Mouse (Mus musculus) G1E-ER4 (cell line): ENCODE data around the gene Rnf182. TPM values are rescaled to one million over a fixed set of nuclear protein-coding genes. Genes with fewer than 3 reads are reported as not detected.

Source experiments
- GATA1 ChIP-seq: IDR thresholded peaks from one replicate; pipeline ENCODE4 v1.8.0; 2012; ENCODE audit warnings: low read length, inconsistent platforms
- polyA plus RNA-seq: library from polyadenylated mRNA; stranded (reverse); fragments of >175 nt; gene quantifications from 2 replicates; pipeline ENCODE4 v1.2.3, GENCODE M21; 2012

The Rnf182 gene
- polyA plus RNA-seq, 1 experiment: not detected

DNA sequence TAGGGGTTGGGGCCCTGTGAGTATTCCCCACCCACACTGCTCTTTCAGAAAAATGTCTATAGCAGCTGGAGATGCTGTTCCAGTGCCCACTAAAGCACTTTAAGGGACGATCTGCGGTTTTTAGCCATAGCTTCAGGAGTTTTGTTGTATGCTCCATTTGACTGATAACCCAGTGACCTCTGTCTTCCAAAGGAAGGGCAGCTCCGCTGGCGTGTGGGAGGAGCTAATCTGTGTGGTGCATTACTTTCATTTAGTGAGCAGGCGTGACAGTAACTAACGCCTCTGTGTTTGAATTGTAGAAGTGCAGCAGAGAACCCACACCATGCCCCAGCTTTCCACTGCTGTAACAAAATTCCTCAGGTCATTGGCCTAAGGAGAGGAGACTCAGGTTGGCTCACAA, 38.6 kb downstream of the Rnf182 start:
- no peak for TF ChIP-seq GATA1

- TF ChIP-seq GATA1: no peak
Observed at GRCm38 (mm10) chr13:43663225-43663624, 47.7 kb downstream of the Rnf182 start.

DNA sequence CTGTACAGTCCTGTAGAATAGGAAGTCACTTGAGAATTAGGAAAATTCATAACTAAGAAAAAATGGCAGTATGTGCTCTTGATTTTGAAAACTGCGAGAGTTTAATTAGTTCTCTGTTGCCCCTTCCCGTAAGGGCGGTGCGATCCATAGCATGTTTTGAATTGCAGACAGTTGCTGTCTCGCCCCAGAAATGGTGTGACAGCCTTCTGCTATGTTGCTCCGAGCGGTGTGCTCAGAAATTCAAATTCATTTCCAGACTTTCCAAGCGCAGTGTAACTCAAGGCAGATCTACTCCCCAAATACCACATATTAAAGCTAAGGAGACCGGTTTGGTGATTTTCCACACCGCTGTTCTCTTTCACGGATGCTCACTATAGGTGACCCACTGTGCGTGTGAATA, 50.6 kb downstream of the Rnf182 start:
- TF ChIP-seq GATA1: no peak

DNA sequence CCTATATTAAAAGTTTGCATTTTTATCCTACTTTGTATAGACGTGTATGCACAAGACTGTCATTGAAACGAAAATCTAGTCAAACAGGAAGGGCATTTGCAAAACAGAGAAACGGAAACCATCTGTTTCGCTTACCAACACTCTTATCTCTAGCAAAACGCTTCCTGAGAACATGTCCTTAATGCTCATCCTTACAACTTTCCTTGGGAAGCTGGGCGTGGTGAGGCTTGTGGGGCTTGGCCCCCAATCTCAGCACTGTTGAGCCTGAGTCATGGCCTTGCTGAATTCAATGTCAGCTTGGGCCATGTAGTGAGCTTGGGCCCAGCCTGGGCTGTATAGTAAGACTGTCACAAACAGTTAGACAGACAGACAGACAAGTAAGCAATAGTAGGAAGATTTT, 51.4 kb downstream of the Rnf182 start:
- no peak for TF ChIP-seq GATA1

DNA sequence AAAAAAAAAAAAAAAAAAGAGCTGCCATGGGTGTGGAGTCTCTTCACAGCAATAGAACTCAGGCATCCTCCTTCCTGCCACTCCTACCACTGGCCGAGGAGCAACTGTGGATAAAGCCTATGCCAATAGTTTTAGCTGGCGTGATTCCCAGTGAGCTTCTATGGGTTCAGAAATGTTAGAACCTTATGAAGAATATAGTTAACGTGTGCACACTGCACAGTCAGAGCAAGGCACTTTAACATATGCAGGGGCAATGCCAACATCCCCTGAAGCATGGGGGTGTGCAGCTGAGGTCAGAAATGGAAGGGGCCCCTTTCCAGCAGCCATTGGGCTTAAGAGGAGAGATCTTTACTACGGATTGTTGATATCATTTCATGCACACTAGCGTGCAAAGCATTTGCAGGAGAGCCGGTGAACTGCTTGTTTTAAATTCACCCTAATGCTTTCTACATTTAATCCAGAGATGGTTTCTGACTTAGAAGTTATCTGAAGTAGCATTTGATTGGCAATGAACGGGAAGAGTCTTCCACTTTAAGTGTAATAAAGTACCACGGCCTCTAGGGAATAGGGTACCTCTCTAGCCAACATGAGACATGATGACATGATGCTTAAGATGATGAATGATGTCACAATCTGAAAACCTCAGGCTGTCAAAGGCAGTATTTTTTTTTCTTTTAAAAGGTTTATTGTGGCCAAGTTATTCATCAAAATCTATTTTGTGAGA, 61.8 kb downstream of the Rnf182 start:
- no peak for TF ChIP-seq GATA1

GRCm38 (mm10) chr13:43677883-43678244, 62.4 kb downstream of the Rnf182 start:
- TF ChIP-seq GATA1: no peak

DNA sequence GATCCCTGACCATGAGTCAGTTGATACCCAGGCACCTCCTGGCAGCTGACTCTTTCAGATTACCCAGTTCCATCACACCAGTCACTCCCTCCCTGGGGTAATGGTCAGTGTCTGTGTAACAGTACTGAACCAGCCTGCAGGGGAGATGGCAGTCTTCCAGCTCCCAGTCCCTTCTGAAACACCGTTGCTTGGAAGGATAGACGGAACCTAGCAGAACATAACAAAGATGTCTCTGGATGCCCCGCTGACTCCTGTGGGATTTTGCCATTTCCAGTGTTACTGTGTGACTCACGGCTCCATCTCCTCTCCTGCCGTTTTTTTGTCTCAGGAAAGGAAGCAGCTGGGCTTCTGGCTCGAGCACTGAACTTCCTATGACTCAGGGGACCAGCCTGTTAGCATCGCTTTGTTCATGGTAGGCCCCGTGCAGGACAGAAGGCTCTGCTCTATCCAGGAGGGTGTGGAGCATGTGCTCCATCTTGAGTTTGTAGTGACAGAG, 69.0 kb downstream of the Rnf182 start:
- no peak for TF ChIP-seq GATA1

- TF ChIP-seq GATA1: no peak
Observed at GRCm38 (mm10) chr13:43688065-43688464, 72.6 kb downstream of the Rnf182 start.

GRCm38 (mm10) chr13:43691755-43692154, 76.2 kb downstream of the Rnf182 start:
- TF ChIP-seq GATA1: no peak

DNA sequence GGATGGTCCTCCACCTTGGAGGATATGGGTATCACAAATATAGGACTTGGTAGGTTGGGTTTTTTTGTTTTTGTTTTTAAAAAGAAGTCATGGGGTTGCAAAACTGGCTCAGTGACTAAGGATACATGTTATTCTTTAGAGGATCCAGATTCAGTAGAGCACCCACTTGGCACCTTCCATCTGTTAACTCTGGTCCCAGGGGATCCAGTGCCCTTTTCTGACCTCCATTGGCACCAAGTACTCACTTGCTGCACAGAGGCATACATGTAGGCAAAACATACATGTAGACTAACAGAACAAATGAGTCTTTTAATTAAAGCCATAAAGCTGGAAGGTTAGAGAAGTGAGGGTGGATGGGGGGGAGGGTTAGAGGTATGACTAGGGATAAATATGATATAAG, 80.0 kb downstream of the Rnf182 start:
- TF ChIP-seq GATA1: no peak

DNA sequence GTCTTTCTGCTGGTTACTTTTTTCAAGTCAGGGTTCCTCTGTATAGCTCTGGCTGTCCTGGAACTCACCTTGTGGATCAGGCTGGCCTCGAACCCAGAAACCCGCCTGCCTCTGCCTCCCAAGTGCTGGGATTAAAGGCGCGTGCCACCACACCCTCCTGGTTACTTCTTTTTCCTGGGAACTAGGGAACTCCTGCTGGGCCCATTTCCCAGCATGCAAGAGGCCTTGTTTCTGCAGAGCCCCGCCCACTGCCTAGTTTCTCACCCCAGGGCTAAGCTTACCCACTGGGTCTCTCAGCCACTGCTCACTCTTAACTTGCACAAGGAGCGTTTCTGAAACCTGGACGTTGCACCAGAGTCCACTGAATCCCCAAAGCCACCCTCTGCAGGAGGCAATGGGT, 80.5 kb downstream of the Rnf182 start:
- no peak for TF ChIP-seq GATA1

DNA sequence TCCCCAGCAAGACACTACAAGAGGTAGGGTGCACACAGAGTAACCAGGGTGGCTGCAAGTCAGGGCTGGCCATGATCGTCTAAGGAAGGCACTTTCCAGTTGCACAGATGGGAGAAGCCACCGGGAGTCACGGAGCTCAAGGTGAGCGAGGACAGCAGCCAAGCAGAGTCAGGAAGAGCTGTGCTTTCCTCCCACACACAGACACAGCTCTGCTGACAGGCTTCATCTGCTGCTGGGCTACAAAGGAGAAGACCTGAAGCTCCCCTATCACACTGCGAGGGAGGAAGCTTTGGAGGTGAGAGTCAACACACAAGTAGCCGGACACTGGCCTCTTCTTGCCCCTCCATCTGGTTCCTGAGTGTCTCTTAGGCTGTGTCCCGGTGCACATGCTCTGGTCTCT, 83.0 kb downstream of the Rnf182 start:
- no peak for TF ChIP-seq GATA1

GRCm38 (mm10) chr13:43703471-43703870, 88.0 kb downstream of the Rnf182 start:
- TF ChIP-seq GATA1: no peak

- no peak for TF ChIP-seq GATA1
Observed at GRCm38 (mm10) chr13:43704533-43705116, 89.1 kb downstream of the Rnf182 start.

GRCm38 (mm10) chr13:43706387-43706786, 90.9 kb downstream of the Rnf182 start:
- no peak for TF ChIP-seq GATA1

GRCm38 (mm10) chr13:43709529-43709928, 94.0 kb downstream of the Rnf182 start:
- no peak for TF ChIP-seq GATA1

GRCm38 (mm10) chr13:43711708-43712314, 96.3 kb downstream of the Rnf182 start:
- TF ChIP-seq GATA1: no peak
